Mouse (Mus musculus) liver, postnatal 0 days (tissue): ENCODE measurements at regions not wholly inside any gene's neighbourhood (a gene's known extent, or its start where the extent isn't known, plus 50 kb on each side); places are given as distances from the start of the nearest gene placed in this dataset.

Experiments used
- CTCF ChIP-seq: sonication (generic); IDR thresholded peaks from 2 replicates; pipeline ENCODE4 v1.5.1; 2016; ENCODE audit warnings: antibody characterized with exemption, low read depth
- EP300 ChIP-seq: IDR thresholded peaks from 2 replicates; pipeline ENCODE4 v1.6.1; 2016; ENCODE audit warnings: antibody characterized with exemption, low read depth, mild to moderate bottlenecking

- TF ChIP-seq CTCF (no peak), EP300 (no peak)
Observed at GRCm38 (mm10) chr7:70846076-70846475, 479.5 kb upstream of the Nr2f2 start.
